Mouse (Mus musculus): ENCODE measurements at regions not wholly inside any gene's neighbourhood (a gene's known extent, or its start where the extent isn't known, plus 50 kb on each side); places are given as distances from the start of the nearest gene placed in this dataset.

- TF ChIP-seq CTCF (IDR thresholded peaks at IDR 0.05; ENCODE audit: low read depth) (no peak), EP300 (IDR thresholded peaks at IDR 0.05; ENCODE audit: low read depth) (no peak)
These were observed 94.9 kb downstream of the Il20rb start for GRCm38 (mm10) chr9:100391566-100392213.

All from heart, postnatal 0 days (tissue).